ENCODE assay signal across 8 mouse cellular contexts in the genomic region with DNA sequence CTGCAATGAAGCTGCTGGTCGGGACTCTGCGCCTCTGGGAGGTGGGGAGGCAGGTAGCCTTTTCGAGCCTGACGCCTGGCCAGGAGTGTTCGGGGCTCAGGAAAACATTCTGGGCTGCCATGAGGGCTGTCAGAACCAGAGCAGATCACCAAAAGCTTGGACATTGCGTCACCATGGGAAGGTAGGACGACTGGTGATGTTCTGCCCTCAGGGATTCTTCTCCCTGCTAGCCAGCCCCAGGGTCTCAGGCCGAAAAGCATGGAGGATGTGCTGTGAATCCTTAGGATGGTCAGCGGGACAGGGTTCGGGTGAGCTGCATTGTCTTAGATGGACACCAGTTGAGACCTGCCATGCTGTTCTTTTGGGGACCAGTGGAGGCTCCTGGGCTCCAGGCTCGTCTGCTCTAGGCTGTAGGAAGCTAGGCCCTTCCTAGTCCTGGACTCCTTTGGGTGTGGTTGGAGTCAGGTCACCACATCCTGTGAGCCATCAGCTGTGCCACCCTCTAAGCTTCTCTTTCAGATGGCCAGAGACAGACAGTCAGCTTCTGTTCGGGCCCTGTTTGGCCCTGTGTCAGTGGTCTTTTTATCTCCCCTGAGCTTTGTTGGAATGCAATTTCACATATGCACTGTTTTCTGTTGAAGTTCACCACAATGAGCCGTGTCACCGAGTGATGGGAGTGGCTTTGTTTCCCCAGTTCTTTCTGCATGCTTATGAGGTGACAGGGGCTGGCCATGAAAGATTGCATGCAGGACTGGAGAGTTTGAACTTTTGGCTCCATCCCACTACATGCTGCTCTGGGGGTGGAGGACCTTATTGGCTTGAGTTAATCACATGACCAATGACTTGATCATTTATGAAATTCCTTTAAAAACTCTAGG. TPM values are rescaled to one million over a fixed set of nuclear protein-coding genes. Genes with fewer than 3 reads are reported as not detected.
DNase-seq lines count a peak whose midpoint lies in the region; ATAC-seq and TF ChIP-seq lines count a peak whose summit lies in the region.

No protein-coding gene starts in this region.

- no peak overlapping the region for H3K4me3 ChIP-seq in cerebellum, adult 2 months (replicated peaks; ENCODE audit: insufficient read depth, low read depth, low read length)
- H3K4me3 ChIP-seq in hindbrain, embryonic 10.5 days: peak overlapping the region; percentile 36

- peaks cover 12% of the 10 kb centered on the region for H3K36me3 ChIP-seq in hindbrain, embryonic 10.5 days

- no peak for TF ChIP-seq POLR2A in cerebellum, adult 2 months (IDR thresholded peaks at IDR 0.05; ENCODE audit: borderline replicate concordance, insufficient read depth, low read length)

- peak overlapping the region; percentile 52 for H3K27ac ChIP-seq in cerebellum, adult 2 months (ENCODE audit: insufficient read depth, low read length)
- H3K27ac ChIP-seq in hindbrain, embryonic 10.5 days: peak overlapping the region; percentile 84

- H3K27me3 ChIP-seq in cerebellum, adult 2 months (ENCODE audit: control insufficient read depth, insufficient read depth, low read length): no peaks in the 10 kb centered on the region
- 0 out of 2 replicates have a peak, but pooled peaks cover 3% of the 10 kb centered on the region for H3K27me3 ChIP-seq in hindbrain, embryonic 10.5 days (ENCODE audit: insufficient read depth, poor library complexity, severe bottlenecking)

- no peak for DNase-seq in cerebellum, adult 2 months
- DNase-seq in cerebellum, adult 11 months: no peak
- peak; percentile 50 for DNase-seq in brain, adult 2 months (ENCODE audit: low read depth, low spot score)
- DNase-seq in hindbrain, embryonic 10.5 days (ENCODE audit: low spot score): no peak
- DNase-seq in cerebellum, postnatal 10 days: no peak
- no peak for DNase-seq in right cerebral cortex, postnatal 14 days
- DNase-seq in frontal cortex, postnatal 14 days (ENCODE audit: low spot score in 2 of 2): no peak

- WGBS in cerebellum, adult 2 months: 50% methylated on average over 14 of the region's 14 CpGs
- 41% methylated on average over 14 of the region's 14 CpGs for WGBS in hindbrain, embryonic 10.5 days

- TF ChIP-seq CTCF in cerebellum, adult 2 months (IDR thresholded peaks at IDR 0.05; ENCODE audit: borderline replicate concordance, insufficient read depth, low read depth, low read length): no peak

- peak; percentile 36 for ATAC-seq in megakaryocyte progenitor cell, adult 5-6 weeks (replicated peaks; ENCODE audit: poor library complexity)

- H3K9me3 ChIP-seq in hindbrain, embryonic 10.5 days: peaks cover 5% of the 10 kb centered on the region; the same call in 1 of the 2 replicates

- peaks cover 46% of the 10 kb centered on the region for H3K4me1 ChIP-seq in cerebellum, adult 2 months (ENCODE audit: control insufficient read depth, insufficient read depth, low read length)
- peaks cover 53% of the 10 kb centered on the region for H3K4me1 ChIP-seq in hindbrain, embryonic 10.5 days (replicated peaks)

RNA-seq across cellular contexts. Expression of a gene that starts 8.5 kb away (rescaled TPM):
- 508 and 523 TPM in 2 replicates for polyA plus RNA-seq in cerebellum, adult 2 months (2012; rRNA removed)
- polyA plus RNA-seq in hindbrain, embryonic 10.5 days (2016; fragmentation: Nextera tagmentation; extraction: Ambion mirVana): 90.0 and 118 TPM in 2 replicates
- 75.9 and 76.7 TPM in 2 replicates for total RNA-seq in megakaryocyte progenitor cell, adult 5-6 weeks (2015)
- 72.6 and 79.3 TPM in 2 replicates for total RNA-seq in megakaryocyte progenitor cell, adult 5-6 weeks (2017)

RNA-seq across cellular contexts. Expression of a gene that starts 27.8 kb away (rescaled TPM):
- not detected in 2 replicates for polyA plus RNA-seq in cerebellum, adult 2 months (2012; rRNA removed)
- 4.2 and 4.7 TPM in 2 replicates for polyA plus RNA-seq in hindbrain, embryonic 10.5 days (2016; fragmentation: Nextera tagmentation; extraction: Ambion mirVana)
- not detected in 2 replicates for total RNA-seq in megakaryocyte progenitor cell, adult 5-6 weeks (2015)
- total RNA-seq in megakaryocyte progenitor cell, adult 5-6 weeks (2017): not detected in 2 replicates

RNA-seq across cellular contexts. Expression of a gene that starts 34.3 kb away (rescaled TPM):
- polyA plus RNA-seq in cerebellum, adult 2 months (2012; rRNA removed): 7.1 and 8.3 TPM in 2 replicates
- 1.6 and 6.5 TPM in 2 replicates for polyA plus RNA-seq in hindbrain, embryonic 10.5 days (2016; fragmentation: Nextera tagmentation; extraction: Ambion mirVana)
- 1.1 and 1.3 TPM in 2 replicates for total RNA-seq in megakaryocyte progenitor cell, adult 5-6 weeks (2015)
- total RNA-seq in megakaryocyte progenitor cell, adult 5-6 weeks (2017): 0.91 TPM in 1 of 2 replicates, not detected in the other
